Mouse (Mus musculus) large intestine, adult 2 months (tissue): ENCODE results near the gene Mtcp1. TPM values are rescaled to one million over a fixed set of nuclear protein-coding genes. Genes with fewer than 3 reads are reported as not detected.

Experiments used
- DNase-seq: peaks from one replicate; pipeline ENCODE4 v3.0.0-alpha.2; 2012; ENCODE audit warnings: low read depth, low spot score
- WGBS: fragments of 180-500 bp; shearing (Covaris S2); methylation state at CpG from one replicate; pipeline ENCODE4 v1.1.7; 2018; 5-methylcytosine and 5-hydroxymethylcytosine counted together
- polyA plus RNA-seq: library from polyadenylated mRNA; depleted of rRNA; stranded (reverse); fragments of >200 nt; gene quantifications from 2 replicates; pipeline ENCODE4 v1.2.3, GENCODE M21; 2012; rRNA removed

Gene Mtcp1
- 2.2 and 3.9 TPM in 2 replicates for polyA plus RNA-seq

- peak; percentile 60 for DNase-seq
- WGBS: 10% methylated on average over 52 of the region's 52 CpGs
Measured at GRCm38 (mm10) chrX:75415936-75416785, at the start of gene Mtcp1, which contains the start of the genes Cmc4 and Brcc3. Mtcp1 (minus strand) TSS chrX:75416588. Cmc4 (minus strand) TSS chrX:75416584. Brcc3 (plus strand) TSS chrX:75416628.

- WGBS: 87% methylated on average over 1 of the region's 1 CpGs
- DNase-seq: no peak
Measured at GRCm38 (mm10) chrX:75454597-75454996, 38.2 kb upstream of the Mtcp1 start.

GRCm38 (mm10) chrX:75409711-75410110 is 6.7 kb downstream of the Mtcp1 start:
- DNase-seq: peak; percentile 24
- WGBS: 75% methylated on average over 1 of the region's 1 CpGs

GRCm38 (mm10) chrX:75403350-75403749 is 13.0 kb downstream of the Mtcp1 start:
- no peak for DNase-seq

- DNase-seq: no peak
- 69% methylated on average over 2 of the region's 2 CpGs for WGBS
Measured at GRCm38 (mm10) chrX:75402668-75403067, 13.7 kb downstream of the Mtcp1 start.

- WGBS: 90% methylated on average over 1 of the region's 1 CpGs
- no peak for DNase-seq
Measured at GRCm38 (mm10) chrX:75399471-75399870, 16.9 kb downstream of the Mtcp1 start.

GRCm38 (mm10) chrX:75382195-75382771 is 34.1 kb downstream of the Mtcp1 start, which contains the start of the genes Fundc2 and F8:
Fundc2 (plus strand) TSS chrX:75382399.
F8 (minus strand) TSS chrX:75382615.
- WGBS: 17% methylated on average over 25 of the region's 25 CpGs
- peak; percentile 11 for DNase-seq

GRCm38 (mm10) chrX:75381699-75382098 is 34.7 kb downstream of the Mtcp1 start:
- no peak for DNase-seq
- WGBS: 69% methylated on average over 5 of the region's 5 CpGs

GRCm38 (mm10) chrX:75381176-75381575 is 35.2 kb downstream of the Mtcp1 start:
- 56% methylated on average over 1 of the region's 1 CpGs for WGBS

GRCm38 (mm10) chrX:75376815-75377214 is 39.6 kb downstream of the Mtcp1 start:
- DNase-seq: no peak

More at GRCm38 (mm10) chrX:75381176-75381575, 35.2 kb downstream of the Mtcp1 start:
- no peak for DNase-seq

- DNase-seq: no peak
- 45% methylated on average over 2 of the region's 2 CpGs for WGBS
Measured at GRCm38 (mm10) chrX:75372666-75373425, 43.5 kb downstream of the Mtcp1 start.

- no peak for DNase-seq
Measured at GRCm38 (mm10) chrX:75370197-75370596, 46.2 kb downstream of the Mtcp1 start.

Other genes starting within 250 kb of the Mtcp1 start
- 4.1 and 5.5 TPM in 2 replicates for gene Fundc2, start 34.2 kb downstream of the Mtcp1 start, polyA plus RNA-seq
- gene F8, start 34.0 kb downstream of the Mtcp1 start, polyA plus RNA-seq: 0.04 and 0.21 TPM in 2 replicates
- 1.4 and 1.9 TPM in 2 replicates for gene Cmc4, start within 50 bp of the Mtcp1 start, polyA plus RNA-seq
- gene Brcc3, start within 50 bp of the Mtcp1 start, polyA plus RNA-seq: 7.3 and 9.5 TPM in 2 replicates
- 3.6 and 4.2 TPM in 2 replicates for gene Vbp1, start 97.7 kb upstream of the Mtcp1 start, polyA plus RNA-seq
- gene Rab39b, start 161.6 kb upstream of the Mtcp1 start, polyA plus RNA-seq: 0.16 and 0.22 TPM in 2 replicates